Mouse (Mus musculus) E14TG2a.4 (cell line): ENCODE results near the gene Ubxn2a.

Experiments
- H3K27me3 ChIP-seq: 2 replicates; pipeline ENCODE4 v1.6.1; 2014; ENCODE audit warnings: low read length, control low read depth; ENCODE audit not compliant: insufficient read depth
- H3K36me3 ChIP-seq: 2 replicates; pipeline ENCODE4 v1.6.1; 2014; ENCODE audit warnings: low read length, control low read depth; ENCODE audit not compliant: insufficient read depth
- H3K4me1 ChIP-seq: replicated peaks from 2 replicates; pipeline ENCODE4 v1.6.1; 2014; ENCODE audit warnings: low read depth, low read length, control low read depth
- H3K4me3 ChIP-seq: replicated peaks from 2 replicates; pipeline ENCODE4 v1.5.1; 2014; ENCODE audit warnings: mild to moderate bottlenecking, low read length
- H3K9me3 ChIP-seq: 2 replicates; pipeline ENCODE4 v1.6.1; 2014; ENCODE audit warnings: low read length, control low read depth
- CTCF ChIP-seq: conservative IDR thresholded peaks from 2 replicates; pipeline ENCODE4 v1.5.1; 2014; ENCODE audit warnings: low read length
- NANOG ChIP-seq: IDR thresholded peaks from 2 replicates; pipeline ENCODE4 v1.6.1; 2014; ENCODE audit warnings: borderline replicate concordance, low read length, mixed read lengths
- POU5F1 ChIP-seq: IDR thresholded peaks from 2 replicates; pipeline ENCODE4 v1.6.1; 2014; ENCODE audit warnings: low read length, borderline replicate concordance

Gene Ubxn2a

DNA sequence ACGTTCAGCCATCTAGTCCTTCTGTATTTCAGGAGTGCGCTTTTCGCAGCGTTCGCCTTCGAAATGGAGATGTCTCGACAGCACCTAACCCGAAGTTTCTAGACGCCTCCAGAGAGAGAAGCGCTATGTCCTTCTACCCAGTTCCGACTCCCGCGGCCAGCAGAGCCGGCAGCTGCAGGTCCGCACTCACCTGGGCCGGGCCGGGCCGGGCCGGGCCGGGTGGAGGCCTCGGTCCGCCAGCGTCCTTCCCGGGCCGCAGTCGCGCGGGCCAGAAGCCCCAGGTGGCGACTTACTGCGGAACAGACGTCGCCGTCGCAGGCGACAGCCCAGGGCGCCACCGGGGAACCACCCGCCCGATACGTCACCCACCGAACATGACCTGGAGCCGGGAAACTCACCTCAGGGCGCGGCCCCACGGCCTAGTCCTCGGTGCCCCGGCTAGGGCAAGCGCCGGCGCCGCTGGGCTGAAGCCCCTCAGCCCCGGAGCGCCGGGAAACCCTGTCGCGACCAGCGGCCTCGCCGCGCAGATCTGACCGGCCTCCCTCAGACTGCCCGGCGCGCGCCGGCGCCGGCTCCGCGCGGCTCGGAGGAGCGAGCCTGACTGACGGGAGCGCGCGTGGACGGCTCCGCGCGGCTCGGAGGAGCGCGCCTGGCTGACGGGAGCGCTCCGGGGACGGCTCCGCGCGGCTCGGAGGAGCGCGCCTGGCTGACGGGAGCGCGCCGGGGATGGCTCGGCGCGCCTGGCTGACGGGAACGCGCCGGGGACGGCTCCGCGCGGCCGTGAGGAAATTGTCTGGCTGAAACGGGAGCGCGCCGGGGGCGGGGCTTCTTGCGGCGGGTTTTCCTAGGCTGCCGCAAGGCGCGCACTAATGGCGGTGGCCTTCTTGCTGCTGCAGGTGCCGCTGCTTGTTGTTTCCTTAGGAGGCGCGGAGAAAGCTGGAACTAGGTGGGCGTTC, at the start of gene Ubxn2a:
TSS of gene Ubxn2a (minus strand) at position 755 of the 956 bp plus-strand sequence.
- no peaks in the 10 kb centered on the region for H3K9me3 ChIP-seq
- peak within 1 kb of the TSS; percentile 93 for H3K4me3 ChIP-seq
- H3K27me3 ChIP-seq, result no peaks in the 10 kb centered on the region
- H3K4me1 ChIP-seq, result peaks cover 69% of the 10 kb centered on the region
- TF ChIP-seq CTCF, result no peak
- no peak for TF ChIP-seq POU5F1
- no peak for TF ChIP-seq NANOG
- peaks cover 34% of the 10 kb centered on the region for H3K36me3 ChIP-seq

GRCm38 (mm10) chr12:4953156-4953555, 45.7 kb upstream of the Ubxn2a start:
- TF ChIP-seq NANOG (no peak), POU5F1 (no peak), CTCF (no peak)
- no peak overlapping the region for H3K4me3 ChIP-seq
- H3K36me3 ChIP-seq, result peaks cover 59% of the 10 kb centered on the region
- H3K27me3 ChIP-seq, result no peaks in the 10 kb centered on the region
- H3K4me1 ChIP-seq, result no peaks in the 10 kb centered on the region
- no peaks in the 10 kb centered on the region for H3K9me3 ChIP-seq

GRCm38 (mm10) chr12:4952272-4952671, 44.8 kb upstream of the Ubxn2a start:
- Histone ChIP-seq H3K4me3 (no peak overlapping the region), H3K4me1 (no peaks in the 10 kb centered on the region), H3K36me3 (peaks cover 61% of the 10 kb centered on the region), H3K9me3 (no peaks in the 10 kb centered on the region), H3K27me3 (no peaks in the 10 kb centered on the region)
- no peak for TF ChIP-seq POU5F1
- no peak for TF ChIP-seq NANOG
- TF ChIP-seq CTCF, result no peak

GRCm38 (mm10) chr12:4930820-4931548, 23.5 kb upstream of the Ubxn2a start:
- Histone ChIP-seq H3K9me3 (no peaks in the 10 kb centered on the region), H3K4me3 (no peak overlapping the region), H3K27me3 (no peaks in the 10 kb centered on the region), H3K36me3 (no peaks in the 10 kb centered on the region), H3K4me1 (peaks cover 12% of the 10 kb centered on the region)
- TF ChIP-seq CTCF (no peak), NANOG (no peak), POU5F1 (no peak)

DNA sequence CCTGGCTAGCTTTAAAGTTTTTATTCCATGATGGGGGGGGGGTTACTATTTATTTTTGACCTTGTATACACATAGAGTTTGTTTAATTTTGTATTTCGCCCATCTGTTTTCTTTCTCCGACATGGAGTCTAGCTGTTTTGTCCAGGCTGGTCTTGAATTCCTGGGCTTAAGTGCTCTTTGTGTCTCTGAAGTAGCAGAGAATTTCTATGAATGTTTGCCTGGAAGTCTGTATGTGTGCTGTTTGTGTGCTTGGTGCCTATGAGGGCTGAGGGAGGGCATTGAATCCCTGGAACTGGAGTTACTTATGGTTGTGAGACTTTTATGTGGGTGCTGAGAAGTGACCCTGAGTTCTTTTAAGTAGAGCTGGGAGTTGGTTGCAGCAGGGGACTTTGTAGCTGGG, 20.7 kb upstream of the Ubxn2a start:
- Histone ChIP-seq H3K27me3 (no peaks in the 10 kb centered on the region), H3K4me3 (no peak overlapping the region), H3K4me1 (peaks cover 21% of the 10 kb centered on the region), H3K36me3 (no peaks in the 10 kb centered on the region), H3K9me3 (no peaks in the 10 kb centered on the region)
- no peak for TF ChIP-seq CTCF
- TF ChIP-seq POU5F1, result no peak
- TF ChIP-seq NANOG, result no peak

GRCm38 (mm10) chr12:4917805-4918591, 10.5 kb upstream of the Ubxn2a start:
- H3K9me3 ChIP-seq, result no peaks in the 10 kb centered on the region
- no peaks in the 10 kb centered on the region for H3K36me3 ChIP-seq
- no peak for TF ChIP-seq POU5F1
- no peak for TF ChIP-seq CTCF
- TF ChIP-seq NANOG, result no peak
- H3K4me1 ChIP-seq, result peaks cover 66% of the 10 kb centered on the region
- H3K27me3 ChIP-seq, result no peaks in the 10 kb centered on the region
- H3K4me3 ChIP-seq, result peak overlapping the region; percentile 96

- Histone ChIP-seq H3K4me1 (peaks cover 67% of the 10 kb centered on the region), H3K27me3 (no peaks in the 10 kb centered on the region), H3K4me3 (peak within 1 kb of the TSS; percentile 96), H3K36me3 (no peaks in the 10 kb centered on the region), H3K9me3 (no peaks in the 10 kb centered on the region)
- TF ChIP-seq NANOG, result no peak
- TF ChIP-seq POU5F1, result no peak
- TF ChIP-seq CTCF, result no peak
Measured at GRCm38 (mm10) chr12:4916994-4917804, 9.7 kb upstream of the Ubxn2a start, which contains the start of gene Atad2b. Gene Atad2b, plus strand, starts transcription at chr12:4917353.
